Mouse (Mus musculus) E14TG2a.4 (cell line): Measurements from ENCODE around the gene Iba57.

ENCODE experiments used
- H3K27me3 ChIP-seq: 2 replicates; pipeline ENCODE4 v1.6.1; 2014; ENCODE audit warnings: low read length, control low read depth; ENCODE audit not compliant: insufficient read depth
- H3K36me3 ChIP-seq: 2 replicates; pipeline ENCODE4 v1.6.1; 2014; ENCODE audit warnings: low read length, control low read depth; ENCODE audit not compliant: insufficient read depth
- H3K4me1 ChIP-seq: replicated peaks from 2 replicates; pipeline ENCODE4 v1.6.1; 2014; ENCODE audit warnings: low read depth, low read length, control low read depth
- H3K4me3 ChIP-seq: replicated peaks from 2 replicates; pipeline ENCODE4 v1.5.1; 2014; ENCODE audit warnings: mild to moderate bottlenecking, low read length
- H3K9me3 ChIP-seq: 2 replicates; pipeline ENCODE4 v1.6.1; 2014; ENCODE audit warnings: low read length, control low read depth
- CTCF ChIP-seq: conservative IDR thresholded peaks from 2 replicates; pipeline ENCODE4 v1.5.1; 2014; ENCODE audit warnings: low read length
- NANOG ChIP-seq: IDR thresholded peaks from 2 replicates; pipeline ENCODE4 v1.6.1; 2014; ENCODE audit warnings: borderline replicate concordance, low read length, mixed read lengths
- POU5F1 ChIP-seq: IDR thresholded peaks from 2 replicates; pipeline ENCODE4 v1.6.1; 2014; ENCODE audit warnings: low read length, borderline replicate concordance

The Iba57 gene

DNA sequence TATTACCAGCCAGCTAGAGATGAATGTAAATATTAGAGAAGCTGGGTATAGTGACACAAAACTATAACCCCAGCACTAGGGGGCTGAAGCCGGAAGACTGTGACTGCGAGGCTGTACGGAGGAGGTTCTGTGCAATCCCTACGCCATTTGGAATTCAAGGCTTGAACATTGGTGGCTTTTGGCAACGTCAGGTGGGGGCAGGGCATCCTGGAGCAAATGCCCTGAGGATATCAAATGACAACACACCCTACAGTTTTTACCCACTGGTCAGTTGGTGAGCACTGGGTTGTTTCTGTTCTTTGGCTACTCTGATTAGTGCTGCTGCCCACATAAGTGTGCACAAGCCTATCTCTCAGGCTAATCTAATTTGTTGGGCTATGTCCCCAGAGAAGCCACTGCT lies 20.6 kb downstream of the Iba57 start:
- H3K27me3 ChIP-seq = peaks cover 31% of the 10 kb centered on the region
- no peak for TF ChIP-seq CTCF
- TF ChIP-seq POU5F1 = no peak
- TF ChIP-seq NANOG = no peak
- no peak overlapping the region for H3K4me3 ChIP-seq
- peaks cover 7% of the 10 kb centered on the region for H3K4me1 ChIP-seq
- H3K36me3 ChIP-seq = no peaks in the 10 kb centered on the region
- no peaks in the 10 kb centered on the region for H3K9me3 ChIP-seq

DNA sequence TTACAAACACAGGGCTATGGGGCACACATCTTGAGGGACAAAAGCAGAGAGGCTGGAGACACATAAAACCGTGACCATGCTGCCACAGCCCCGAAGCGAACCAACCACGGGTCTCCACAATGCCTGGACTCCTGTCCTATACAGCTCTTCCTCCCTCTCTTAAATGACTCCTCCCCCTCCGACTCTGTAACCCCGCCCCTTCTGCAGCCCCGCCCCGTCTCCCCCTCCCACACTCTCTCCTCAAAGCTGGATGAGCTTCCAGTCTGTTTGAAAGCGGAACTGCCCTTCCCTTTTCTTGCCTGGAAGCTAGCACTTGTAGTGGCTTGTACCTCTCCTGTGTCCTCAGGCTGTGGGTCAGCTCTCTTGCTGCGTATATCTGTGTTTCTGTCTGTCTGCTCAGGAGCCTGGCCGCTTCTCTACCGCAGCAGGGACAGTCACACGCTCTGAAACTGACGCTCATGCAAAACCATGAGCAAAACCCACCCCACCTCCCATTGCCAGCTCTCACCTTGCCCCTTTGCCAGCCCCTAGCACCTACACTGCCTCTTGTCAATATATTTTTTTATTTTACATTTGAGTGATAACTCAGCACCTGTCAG lies 21.7 kb downstream of the Iba57 start:
- H3K27me3 ChIP-seq = peaks cover 40% of the 10 kb centered on the region
- TF ChIP-seq NANOG = no peak
- no peak for TF ChIP-seq POU5F1
- no peak for TF ChIP-seq CTCF
- H3K4me3 ChIP-seq = no peak overlapping the region
- peaks cover 7% of the 10 kb centered on the region for H3K4me1 ChIP-seq
- H3K9me3 ChIP-seq = no peaks in the 10 kb centered on the region
- H3K36me3 ChIP-seq = no peaks in the 10 kb centered on the region

DNA sequence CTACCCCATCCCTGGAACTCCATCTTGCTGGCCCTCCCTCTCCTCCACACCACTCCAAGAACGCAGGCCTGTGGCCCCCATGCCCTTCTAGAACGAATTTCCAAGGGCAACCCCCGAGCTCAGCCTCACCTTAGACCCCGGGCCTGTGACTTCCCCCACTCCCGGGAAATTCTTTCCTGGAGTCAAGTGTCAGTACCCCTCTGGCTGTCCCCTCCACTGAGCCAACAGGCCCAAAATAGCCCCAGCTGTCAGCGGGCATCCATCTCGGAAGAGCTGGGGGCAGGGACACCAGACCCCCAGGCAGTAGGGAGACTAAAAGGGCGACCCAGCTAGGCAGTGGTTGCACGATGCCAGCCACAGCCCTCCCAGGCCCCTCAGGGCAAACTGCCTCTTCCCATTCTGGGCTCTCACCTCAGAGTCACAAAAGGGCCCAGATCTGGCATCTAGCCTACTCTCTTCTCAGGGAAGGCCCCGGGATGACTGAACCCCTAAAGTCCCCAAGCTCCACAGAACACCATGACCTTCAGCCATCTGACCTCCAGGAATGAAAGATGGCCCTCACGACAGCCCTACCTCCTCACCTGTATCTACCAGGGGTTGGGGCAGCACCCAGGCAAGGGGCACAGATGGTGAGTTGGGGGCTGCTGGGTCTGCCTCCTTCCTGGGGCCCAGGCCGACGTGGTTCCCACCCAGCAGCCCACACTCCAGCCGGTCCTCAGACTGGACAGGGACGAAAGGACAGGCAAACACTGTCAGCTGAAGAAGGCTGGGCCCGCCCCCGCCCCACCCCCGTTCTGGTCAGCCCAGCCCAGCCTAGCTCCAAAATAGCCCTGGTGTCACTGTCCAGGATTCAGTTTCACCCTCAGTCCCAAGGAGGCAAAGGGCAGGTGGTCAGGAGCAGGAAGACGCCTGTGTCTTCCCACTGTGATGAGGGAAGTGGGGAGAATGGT lies 24.7 kb downstream of the Iba57 start:
- H3K27me3 ChIP-seq = peaks cover 71% of the 10 kb centered on the region
- no peak overlapping the region for H3K4me3 ChIP-seq
- TF ChIP-seq CTCF (no peak), POU5F1 (no peak), NANOG (no peak)
- peaks cover 27% of the 10 kb centered on the region for H3K4me1 ChIP-seq
- H3K36me3 ChIP-seq = no peaks in the 10 kb centered on the region
- H3K9me3 ChIP-seq = no peaks in the 10 kb centered on the region

DNA sequence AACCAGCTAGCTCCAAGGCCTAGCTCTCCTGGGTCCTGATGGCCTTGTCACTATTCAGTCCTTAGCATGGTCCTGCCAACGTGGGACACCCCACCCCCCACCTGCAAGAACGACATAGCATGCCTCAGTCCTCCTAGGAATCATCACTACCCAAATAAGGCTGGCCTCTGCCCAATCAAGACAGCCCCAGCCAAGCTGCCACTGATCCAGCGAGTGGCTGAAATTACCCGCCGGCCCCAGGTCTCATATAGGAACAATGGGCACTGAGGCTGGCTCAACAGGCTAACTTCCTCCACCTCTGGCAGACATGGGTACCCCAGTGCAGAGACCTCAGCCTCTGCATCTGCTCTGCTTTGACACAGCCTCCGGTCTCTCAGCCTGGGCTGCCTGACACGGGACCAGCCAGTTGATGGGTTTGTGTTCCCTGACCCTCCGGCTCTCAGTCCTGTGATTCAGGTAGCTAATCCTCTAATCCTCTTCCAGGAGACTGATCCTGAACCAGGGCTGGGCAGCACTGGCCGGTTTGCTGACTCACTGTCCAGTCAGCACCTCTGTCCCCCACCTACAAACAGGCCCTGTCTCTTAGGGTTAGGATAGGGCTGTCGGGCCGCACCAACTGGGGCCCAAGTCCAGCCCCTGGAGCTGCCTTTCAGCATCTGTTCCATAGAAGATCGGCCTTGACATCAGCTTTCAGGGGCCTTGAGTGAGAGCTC lies 26.4 kb downstream of the Iba57 start:
- peaks cover 26% of the 10 kb centered on the region for H3K4me1 ChIP-seq

DNA sequence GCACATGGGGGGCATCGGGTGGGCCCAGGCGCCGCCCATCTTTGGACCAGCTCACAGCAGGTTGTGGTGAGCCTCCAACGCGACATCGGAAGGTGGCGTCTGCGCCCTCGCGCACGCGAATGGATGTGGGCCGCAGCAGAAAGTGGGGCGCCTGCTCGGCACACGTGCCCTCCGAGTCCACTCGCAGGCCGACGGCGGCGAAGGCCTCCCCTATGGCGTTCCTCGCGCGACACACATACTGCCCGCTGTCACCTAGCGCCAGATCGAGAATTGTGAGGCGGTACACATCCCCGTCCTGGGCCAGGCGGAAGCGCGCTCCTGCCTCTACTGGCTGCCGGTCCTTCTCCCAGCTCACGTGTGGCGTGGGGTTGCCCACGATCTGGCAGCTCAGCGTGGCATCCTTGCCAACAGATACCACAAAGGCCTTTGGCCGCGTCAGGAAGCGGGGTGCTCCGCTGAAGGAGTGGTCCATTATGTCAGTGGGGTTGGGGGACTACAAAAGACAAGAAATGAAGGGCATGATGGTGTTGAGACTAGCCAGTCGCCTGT lies 27.6 kb downstream of the Iba57 start, which contains the start of gene Obscn:
Gene Obscn, minus strand, starts transcription at position 499 of the 549 bp plus-strand sequence.
- Histone ChIP-seq H3K27me3 (peaks cover 93% of the 10 kb centered on the region), H3K4me1 (peaks cover 25% of the 10 kb centered on the region), H3K9me3 (no peaks in the 10 kb centered on the region), H3K4me3 (peak within 1 kb of the TSS; percentile 71), H3K36me3 (no peaks in the 10 kb centered on the region)
- TF ChIP-seq NANOG (no peak), CTCF (no peak), POU5F1 (no peak)

More for the DNA sequence above, 26.4 kb downstream of the Iba57 start:
- Histone ChIP-seq H3K9me3 (no peaks in the 10 kb centered on the region), H3K36me3 (no peaks in the 10 kb centered on the region), H3K27me3 (peaks cover 88% of the 10 kb centered on the region), H3K4me3 (no peak overlapping the region)
- TF ChIP-seq CTCF = no peak
- no peak for TF ChIP-seq NANOG
- no peak for TF ChIP-seq POU5F1

DNA sequence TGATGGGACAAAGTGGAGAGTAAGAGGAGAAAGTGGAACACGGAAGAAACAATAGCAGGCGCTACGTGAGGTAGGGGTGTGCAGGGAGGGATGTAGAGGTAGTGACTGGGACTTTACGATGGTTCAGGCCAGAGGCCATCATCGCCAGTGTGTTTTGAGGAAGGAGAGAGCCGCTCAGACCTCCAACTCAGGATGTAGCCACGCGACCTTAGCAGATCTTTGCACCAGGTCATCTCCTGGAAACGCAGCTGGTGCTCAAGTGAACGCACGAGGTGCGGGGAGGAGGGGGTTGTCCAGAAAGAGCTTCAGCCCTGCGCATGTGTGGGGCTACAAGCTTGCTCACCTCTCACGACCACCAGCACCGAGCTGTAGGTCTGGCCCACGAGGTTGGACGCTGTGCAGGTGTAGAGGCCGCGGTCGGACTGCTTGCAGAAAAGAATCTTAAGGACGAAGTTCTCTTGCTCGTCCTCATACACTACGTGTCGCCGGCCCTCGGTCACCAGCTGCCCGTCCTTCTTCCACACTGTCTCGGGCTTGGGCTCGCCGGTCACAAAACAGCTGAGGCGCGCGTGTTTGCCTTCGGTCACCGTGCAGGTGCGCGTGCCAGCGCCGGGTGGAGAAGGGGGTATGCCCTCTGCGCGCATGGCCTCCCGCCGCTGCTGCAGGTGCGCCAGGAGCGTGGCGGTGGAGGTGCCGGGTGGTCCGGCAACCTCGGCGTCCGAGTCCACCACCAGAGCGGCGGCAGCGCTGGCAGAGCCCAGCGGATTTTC lies 28.3 kb downstream of the Iba57 start:
- H3K27me3 ChIP-seq = peaks cover 90% of the 10 kb centered on the region
- H3K4me1 ChIP-seq = peaks cover 28% of the 10 kb centered on the region
- TF ChIP-seq NANOG = no peak
- TF ChIP-seq CTCF = no peak
- TF ChIP-seq POU5F1 = no peak
- no peaks in the 10 kb centered on the region for H3K36me3 ChIP-seq
- no peaks in the 10 kb centered on the region for H3K9me3 ChIP-seq
- H3K4me3 ChIP-seq = peak overlapping the region; percentile 71

DNA sequence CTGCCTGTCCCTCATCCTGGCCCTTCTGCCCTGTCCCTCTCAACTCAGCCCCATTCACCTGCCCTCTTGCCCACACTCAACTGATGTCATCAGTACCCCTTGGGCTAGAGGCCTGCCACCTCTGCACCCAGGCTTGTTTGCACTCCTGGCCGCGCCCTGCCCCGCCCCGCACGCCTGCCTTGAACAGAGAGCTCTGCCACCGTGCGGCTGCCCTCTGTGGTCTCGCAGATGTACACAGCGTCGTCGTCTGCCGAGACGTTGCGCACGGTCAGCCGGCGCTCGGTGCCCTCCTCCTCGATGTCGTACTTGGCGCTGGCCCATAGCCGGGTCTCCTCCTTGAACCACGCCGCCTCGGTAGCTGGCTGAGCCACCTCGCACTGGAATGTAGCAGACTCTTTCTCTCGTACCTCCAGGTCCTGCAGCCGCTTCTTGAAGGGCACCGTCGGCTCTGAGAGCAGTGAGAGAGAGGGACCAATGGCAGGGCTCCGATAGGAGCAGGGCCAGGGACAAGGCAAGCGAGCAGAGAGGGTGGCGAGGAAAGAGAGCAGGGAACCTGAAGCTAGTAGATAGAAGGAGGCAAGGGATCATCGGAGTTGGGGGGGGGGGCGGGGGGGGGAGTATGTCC lies 29.1 kb downstream of the Iba57 start:
- no peak for TF ChIP-seq NANOG
- no peak for TF ChIP-seq POU5F1
- TF ChIP-seq CTCF = no peak
- Histone ChIP-seq H3K4me3 (peak overlapping the region; percentile 61), H3K27me3 (peaks cover 90% of the 10 kb centered on the region), H3K9me3 (no peaks in the 10 kb centered on the region), H3K36me3 (no peaks in the 10 kb centered on the region), H3K4me1 (peaks cover 28% of the 10 kb centered on the region)
